Mouse (Mus musculus) kidney, postnatal 0 days (tissue): ENCODE data around the gene Olfr32. TPM values are rescaled to one million over a fixed set of nuclear protein-coding genes. Genes with fewer than 3 reads are reported as not detected.
"Not testable (repeated sequence)": the region's sequence is repeated elsewhere in the genome, so short reads cannot be mapped to it uniquely, and the experiment has no call there.

Source experiments
- ATAC-seq: fragments of 200-750 bp; cut with Nextera tagmentation; replicated peaks from 2 replicates; pipeline ENCODE4 v1.8.0; 2017; ENCODE audit warnings: low read depth, moderate number of reproducible peaks, moderate TSS enrichment, moderate library complexity; ENCODE audit not compliant: low FRiP score
- DNase-seq: peaks from one replicate; pipeline ENCODE4 v3.0.0-alpha.2; 2016; ENCODE audit warnings: low spot score
- H3K27ac ChIP-seq: fragments of 300-500 bp; sonication (generic); 2 replicates; pipeline ENCODE4 v1.5.1; 2014; ENCODE audit warnings: mild to moderate bottlenecking
- H3K27me3 ChIP-seq: fragments of 300-500 bp; sonication (generic); 2 replicates; pipeline ENCODE4 v1.6.1; 2014; ENCODE audit warnings: low read length, mixed read lengths; ENCODE audit not compliant: insufficient read depth
- H3K36me3 ChIP-seq: fragments of 300-500 bp; sonication (generic); 2 replicates; pipeline ENCODE4 v1.6.1; 2014; ENCODE audit warnings: low read length, mixed read lengths; ENCODE audit not compliant: insufficient read depth
- H3K4me1 ChIP-seq: fragments of 300-500 bp; sonication (generic); replicated peaks from 2 replicates; pipeline ENCODE4 v1.6.1; 2014; ENCODE audit warnings: antibody characterized with exemption, low read length, mixed read lengths; ENCODE audit not compliant: insufficient read depth
- H3K4me2 ChIP-seq: fragments of 300-500 bp; sonication (generic); 2 replicates; pipeline ENCODE4 v1.6.1; 2014; ENCODE audit warnings: mild to moderate bottlenecking, low read length, moderate library complexity, mixed read lengths
- H3K4me3 ChIP-seq: fragments of 300-500 bp; sonication (generic); replicated peaks from 2 replicates; pipeline ENCODE4 v1.5.1; 2014; ENCODE audit warnings: low read depth, low read length
- H3K9ac ChIP-seq: fragments of 300-500 bp; sonication (generic); 2 replicates; pipeline ENCODE4 v1.6.1; 2014; ENCODE audit warnings: low read depth, low read length
- H3K9me3 ChIP-seq: fragments of 300-500 bp; sonication (generic); replicated peaks from 2 replicates; pipeline ENCODE4 v1.6.1; 2016; ENCODE audit warnings: low read length, inconsistent platforms, mixed read lengths
- CTCF ChIP-seq: IDR thresholded peaks from 2 replicates; pipeline ENCODE4 v1.5.1; 2016; ENCODE audit warnings: antibody characterized with exemption, low read depth, mild to moderate bottlenecking, moderate library complexity
- WGBS: fragments of 180-500 bp; shearing (Covaris S2); extraction: QIAGEN DNeasy Blood & Tissue Kit; methylation state at CpG from one replicate; pipeline ENCODE4 v1.1.7; 2014; 5-methylcytosine and 5-hydroxymethylcytosine counted together
- polyA plus RNA-seq: library from polyadenylated mRNA; unstranded; fragments of >200 nt; fragmentation: Nextera tagmentation; extraction: Ambion mirVana; gene quantifications from 2 replicates; pipeline ENCODE4 v1.2.1, GENCODE M21; 2015

The Olfr32 gene
- not detected in 2 replicates for polyA plus RNA-seq

- Histone ChIP-seq H3K9ac (no peak within 1 kb of the TSS), H3K36me3 (no peaks in the 10 kb centered on the region), H3K9me3 (no peaks in the 10 kb centered on the region), H3K27ac (no peak within 1 kb of the TSS), H3K4me1 (no peaks in the 10 kb centered on the region), H3K27me3 (no peaks in the 10 kb centered on the region), H3K4me3 (no peak within 1 kb of the TSS), H3K4me2 (no peak within 1 kb of the TSS)
- ATAC-seq (no peak), DNase-seq (no peak)
- no peak for TF ChIP-seq CTCF
These were observed at the start of gene Olfr32 for GRCm38 (mm10) chr2:90142196-90142595. TSS of gene Olfr32 (minus strand) at chr2:90142296.

GRCm38 (mm10) chr2:90187082-90187481 lies 45.0 kb upstream of the Olfr32 start:
- not testable (repeated sequence) for H3K27me3 ChIP-seq, H3K9ac ChIP-seq, H3K27ac ChIP-seq, H3K4me2 ChIP-seq, H3K4me3 ChIP-seq, H3K9me3 ChIP-seq, H3K36me3 ChIP-seq, DNase-seq, H3K4me1 ChIP-seq, ATAC-seq
- no CpG with 5 or more reads among the region's 5 CpGs for WGBS

DNA sequence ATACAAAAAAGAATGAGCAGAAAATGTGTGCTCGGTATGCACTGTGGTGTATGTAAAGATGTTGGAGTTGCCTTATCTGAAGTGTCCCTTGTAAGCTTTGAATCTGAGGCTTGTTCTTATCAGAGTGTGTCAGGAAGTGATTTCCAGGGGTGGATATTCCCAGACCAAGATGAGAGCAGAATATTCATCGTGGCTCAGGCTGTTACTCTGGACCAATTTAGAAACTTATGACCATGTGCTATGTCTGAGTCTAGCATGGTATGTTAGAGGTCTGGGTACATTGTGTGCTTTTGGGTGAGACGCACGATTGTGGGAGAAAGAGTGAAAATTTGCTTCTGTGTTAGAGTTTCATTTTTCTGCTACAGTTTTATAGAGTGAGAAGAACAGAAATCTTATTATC lies 44.0 kb upstream of the Olfr32 start:
- not testable (repeated sequence) for H3K4me2 ChIP-seq, H3K9ac ChIP-seq, H3K4me1 ChIP-seq, H3K4me3 ChIP-seq, H3K9me3 ChIP-seq, ATAC-seq, H3K36me3 ChIP-seq, DNase-seq, H3K27ac ChIP-seq, H3K27me3 ChIP-seq
- WGBS, result no CpG with 5 or more reads among the region's 4 CpGs

GRCm38 (mm10) chr2:90153916-90154315 lies 11.8 kb upstream of the Olfr32 start:
- Histone ChIP-seq H3K4me1 (no peaks in the 10 kb centered on the region), H3K9me3 (no peaks in the 10 kb centered on the region), H3K4me2 (no peak overlapping the region), H3K27ac (no peak overlapping the region), H3K27me3 (no peaks in the 10 kb centered on the region), H3K36me3 (no peaks in the 10 kb centered on the region), H3K4me3 (no peak overlapping the region), H3K9ac (no peak overlapping the region)
- 89% methylated on average over 9 of the region's 9 CpGs for WGBS
- DNase-seq (no peak), ATAC-seq (no peak)
- TF ChIP-seq CTCF, result no peak

GRCm38 (mm10) chr2:90152991-90153390 lies 10.9 kb upstream of the Olfr32 start, which contains the start of gene Olfr1270:
TSS of gene Olfr1270 (minus strand) at chr2:90153091.
- Histone ChIP-seq H3K4me1 (no peaks in the 10 kb centered on the region), H3K9ac (no peak within 1 kb of the TSS), H3K27me3 (no peaks in the 10 kb centered on the region), H3K9me3 (no peaks in the 10 kb centered on the region), H3K36me3 (no peaks in the 10 kb centered on the region), H3K4me3 (no peak within 1 kb of the TSS), H3K27ac (no peak within 1 kb of the TSS), H3K4me2 (no peak within 1 kb of the TSS)
- ATAC-seq (no peak), DNase-seq (no peak)
- 71% methylated on average over 3 of the region's 3 CpGs for WGBS
- no peak for TF ChIP-seq CTCF

- H3K4me2 ChIP-seq, result no peak within 1 kb of the TSS
- DNase-seq (no peak), ATAC-seq (no peak)
- H3K27me3 ChIP-seq, result no peaks in the 10 kb centered on the region
- H3K27ac ChIP-seq, result no peak within 1 kb of the TSS
- no peak within 1 kb of the TSS for H3K9ac ChIP-seq
- H3K4me3 ChIP-seq, result no peak within 1 kb of the TSS
- no peak for TF ChIP-seq CTCF
- H3K9me3 ChIP-seq, result no peaks in the 10 kb centered on the region
- H3K36me3 ChIP-seq, result no peaks in the 10 kb centered on the region
- no peaks in the 10 kb centered on the region for H3K4me1 ChIP-seq
- 87% methylated on average over 1 of the region's 1 CpGs for WGBS
These were observed 20.8 kb downstream of the Olfr32 start, which contains the start of gene Olfr1269 for GRCm38 (mm10) chr2:90121312-90121711. TSS of gene Olfr1269 (minus strand) at chr2:90121412.

Other genes starting within 250 kb of the Olfr32 start
- not detected in 2 replicates for gene Olfr1258, start 215.0 kb downstream of the Olfr32 start, polyA plus RNA-seq
- not detected in 2 replicates for gene Olfr1259, start 193.6 kb downstream of the Olfr32 start, polyA plus RNA-seq
- gene Olfr1260, start 168.0 kb downstream of the Olfr32 start, polyA plus RNA-seq, result not detected in 2 replicates
- not detected in 2 replicates for gene Olfr1261, start 151.1 kb downstream of the Olfr32 start, polyA plus RNA-seq
- not detected in 2 replicates for gene Olfr1262, start 142.2 kb downstream of the Olfr32 start, polyA plus RNA-seq
- not detected in 2 replicates for gene Olfr1263, start 130.2 kb downstream of the Olfr32 start, polyA plus RNA-seq
- not detected in 2 replicates for gene Olfr1264, start 116.7 kb downstream of the Olfr32 start, polyA plus RNA-seq
- gene Olfr1265, start 107.0 kb downstream of the Olfr32 start, polyA plus RNA-seq, result not detected in 2 replicates
- gene Olfr140, start 78.7 kb downstream of the Olfr32 start, polyA plus RNA-seq, result not detected in 2 replicates
- gene Olfr1269, start 20.9 kb downstream of the Olfr32 start, polyA plus RNA-seq, result not detected in 2 replicates
- gene Olfr1270, start 10.8 kb upstream of the Olfr32 start, polyA plus RNA-seq, result not detected in 2 replicates
- not detected in 2 replicates for gene Olfr1506, start 82.2 kb upstream of the Olfr32 start, polyA plus RNA-seq
- gene Olfr142, start 115.3 kb upstream of the Olfr32 start, polyA plus RNA-seq, result not detected in 2 replicates
- gene Olfr1271, start 128.7 kb upstream of the Olfr32 start, polyA plus RNA-seq, result not detected in 2 replicates
- gene Olfr1272, start 150.5 kb upstream of the Olfr32 start, polyA plus RNA-seq, result not detected in 2 replicates
- gene Gm13769, start 179.9 kb upstream of the Olfr32 start, polyA plus RNA-seq, result not detected in 2 replicates